ENCODE assay signal across 24 mouse cellular contexts in the genomic region with DNA sequence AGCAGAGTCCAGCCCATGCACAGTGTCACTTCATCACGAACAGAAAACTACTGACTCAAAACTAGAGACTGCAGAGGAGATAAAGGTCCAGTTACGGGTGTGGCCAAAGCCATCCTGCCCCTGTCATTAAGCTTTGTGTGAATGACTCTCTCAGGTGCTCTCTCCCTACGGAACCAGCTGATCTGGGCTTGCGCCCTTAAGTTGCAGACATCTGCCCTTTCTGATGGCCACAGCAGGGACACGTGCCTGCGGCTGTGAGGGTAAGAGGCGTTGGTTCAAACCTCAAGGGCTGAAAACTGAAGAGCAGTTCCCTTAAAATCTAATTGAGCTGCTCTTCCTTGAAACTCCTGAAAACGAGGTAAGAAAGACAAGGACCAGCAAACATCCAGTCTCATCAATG. TPM values are rescaled to one million over a fixed set of nuclear protein-coding genes. Genes with fewer than 3 reads are reported as not detected.
DNase-seq lines count a peak whose midpoint lies in the region; ATAC-seq and TF ChIP-seq lines count a peak whose summit lies in the region.
"Had no signal": no experiment of that assay in that cellular context is flagged by ENCODE, and none has a peak within 500 bp of the region (broad histone marks: within the 10 kb centered on the region; RNA-seq: fewer than 3 reads in every experiment).

No protein-coding gene starts in this region.

- TF ChIP-seq POLR2A in lung, adult 2 months (IDR thresholded peaks at IDR 0.05; ENCODE audit: borderline replicate concordance, extremely low read depth, low read depth, low read length): no peak

- H3K27ac ChIP-seq in intestine, postnatal 0 days (ENCODE audit: low read depth, low read length): no peak overlapping the region
- no peak overlapping the region for H3K27ac ChIP-seq in intestine, embryonic 16.5 days (ENCODE audit: low read length)
- H3K27ac ChIP-seq in lung, embryonic 16.5 days (ENCODE audit: low read length): peak overlapping the region; percentile 34; the same call in 1 of the 2 replicates
- 0 out of 2 replicates have a peak overlapping the region, but pooled peaks have one; percentile 4 for H3K27ac ChIP-seq in embryonic facial prominence, embryonic 10.5 days (replicated peaks)
- H3K27ac ChIP-seq: embryonic facial prominence, embryonic 13.5 days; embryonic facial prominence, embryonic 15.5 days; forebrain, embryonic 10.5 days; forebrain, embryonic 12.5 days had no signal

- ATAC-seq in intestine, postnatal 0 days: 0 out of 2 replicates have a peak, but pooled peaks have one; percentile 25
- no peak for ATAC-seq in intestine, embryonic 16.5 days
- ATAC-seq in lung, embryonic 16.5 days (ENCODE audit: low read depth): no peak
- ATAC-seq: activated CD4-positive, CD25-positive, alpha-beta regulatory T cell, adult 4 months; forebrain, embryonic 14.5 days; forebrain, embryonic 16.5 days; Patski had no signal

- H3K36me3 ChIP-seq in intestine, postnatal 0 days (ENCODE audit: control insufficient read depth, insufficient read depth): no peaks in the 10 kb centered on the region
- H3K36me3 ChIP-seq in intestine, embryonic 16.5 days (ENCODE audit: control insufficient read depth, insufficient read depth, low read length): no peaks in the 10 kb centered on the region
- H3K36me3 ChIP-seq in lung, embryonic 16.5 days (ENCODE audit: control insufficient read depth, insufficient read depth, low read length): no peaks in the 10 kb centered on the region
- H3K36me3 ChIP-seq in embryonic facial prominence, embryonic 10.5 days (replicated peaks): no peaks in the 10 kb centered on the region
- H3K36me3 ChIP-seq: forebrain, embryonic 10.5 days; forebrain, embryonic 12.5 days; G1E had no signal

- H3K4me1 ChIP-seq in intestine, postnatal 0 days (replicated peaks; ENCODE audit: control insufficient read depth, insufficient read depth, low read length): no peaks in the 10 kb centered on the region
- H3K4me1 ChIP-seq in intestine, embryonic 16.5 days (ENCODE audit: control insufficient read depth, insufficient read depth, low read length): no peaks in the 10 kb centered on the region; the same call in 1 of the 2 replicates
- H3K4me1 ChIP-seq in lung, embryonic 16.5 days (replicated peaks; ENCODE audit: control insufficient read depth, insufficient read depth, low read length): peaks cover 5% of the 10 kb centered on the region
- H3K4me1 ChIP-seq in lung, adult 2 months (ENCODE audit: control insufficient read depth, insufficient read depth, low read length): peaks cover 6% of the 10 kb centered on the region
- peaks cover 27% of the 10 kb centered on the region for H3K4me1 ChIP-seq in embryonic facial prominence, embryonic 10.5 days

- H3K4me3 ChIP-seq in intestine, postnatal 0 days (ENCODE audit: low read depth, low read length): no peak overlapping the region
- no peak overlapping the region for H3K4me3 ChIP-seq in intestine, embryonic 16.5 days (ENCODE audit: low read length)
- H3K4me3 ChIP-seq in lung, embryonic 16.5 days (ENCODE audit: low read length): no peak overlapping the region
- H3K4me3 ChIP-seq in lung, adult 2 months (replicated peaks; ENCODE audit: extremely low read depth, low read depth, low read length): no peak overlapping the region
- H3K4me3 ChIP-seq in embryonic facial prominence, embryonic 10.5 days: no peak overlapping the region
- H3K4me3 ChIP-seq: embryonic facial prominence, embryonic 13.5 days; embryonic facial prominence, embryonic 15.5 days; erythroblast, embryonic 14.5 days; forebrain, embryonic 10.5 days; forebrain, embryonic 12.5 days had no signal

- H3K4me2 ChIP-seq in intestine, postnatal 0 days (replicated peaks; ENCODE audit: low read depth): no peak overlapping the region
- no peak overlapping the region for H3K4me2 ChIP-seq in intestine, embryonic 16.5 days (ENCODE audit: low read depth, low read length)
- H3K4me2 ChIP-seq in lung, embryonic 16.5 days (ENCODE audit: low read depth, low read length): no peak overlapping the region
- H3K4me2 ChIP-seq: embryonic facial prominence, embryonic 13.5 days; embryonic facial prominence, embryonic 15.5 days; forebrain, embryonic 12.5 days had no signal

- no peaks in the 10 kb centered on the region for H3K9me3 ChIP-seq in intestine, postnatal 0 days (ENCODE audit: control insufficient read depth)
- H3K9me3 ChIP-seq in intestine, embryonic 16.5 days (ENCODE audit: control insufficient read depth, low read length): 0 out of 2 replicates have a peak, but pooled peaks cover 2% of the 10 kb centered on the region
- no peaks in the 10 kb centered on the region for H3K9me3 ChIP-seq in lung, embryonic 16.5 days (ENCODE audit: control insufficient read depth, low read length)
- no peaks in the 10 kb centered on the region for H3K9me3 ChIP-seq in embryonic facial prominence, embryonic 10.5 days
- H3K9me3 ChIP-seq: embryonic facial prominence, embryonic 13.5 days; embryonic facial prominence, embryonic 15.5 days; forebrain, embryonic 10.5 days; forebrain, embryonic 12.5 days; G1E had no signal

- 0 out of 2 replicates have a peak, but pooled peaks cover 4% of the 10 kb centered on the region for H3K27me3 ChIP-seq in intestine, postnatal 0 days (replicated peaks; ENCODE audit: control insufficient read depth, insufficient read depth, low read length)
- H3K27me3 ChIP-seq in intestine, embryonic 16.5 days (replicated peaks; ENCODE audit: control insufficient read depth, insufficient read depth, low read length): no peaks in the 10 kb centered on the region; the same call in 1 of the 2 replicates
- H3K27me3 ChIP-seq in lung, embryonic 16.5 days (ENCODE audit: control insufficient read depth, insufficient read depth, low read depth, low read length): no peaks in the 10 kb centered on the region
- peaks cover 36% of the 10 kb centered on the region for H3K27me3 ChIP-seq in embryonic facial prominence, embryonic 10.5 days (replicated peaks; ENCODE audit: low read depth, poor library complexity, severe bottlenecking)
- H3K27me3 ChIP-seq: embryonic facial prominence, embryonic 13.5 days; embryonic facial prominence, embryonic 15.5 days; Patski had no signal

- DNase-seq in lung, adult 2 months: no peak
- DNase-seq in embryonic facial prominence, embryonic 10.5 days (ENCODE audit: low spot score): no peak
- DNase-seq in left cerebral cortex, adult 11 months (ENCODE audit: low spot score): no peak
- DNase-seq: adrenal gland, adult 8-10 months; adrenal gland, postnatal 14 days; adrenal gland, postnatal 36 days; cerebellum, adult 11-12 months; cerebellum, adult 2 months; cerebellum, adult 9-10 months; cerebellum, postnatal 10 days; cerebellum, postnatal 25 days had no signal

- H3K9ac ChIP-seq in intestine, postnatal 0 days (ENCODE audit: low read depth, low read length): no peak overlapping the region
- H3K9ac ChIP-seq in intestine, embryonic 16.5 days (ENCODE audit: low read depth, low read length): no peak overlapping the region
- H3K9ac ChIP-seq in lung, embryonic 16.5 days (ENCODE audit: low read length): no peak overlapping the region
- H3K9ac ChIP-seq: embryonic facial prominence, embryonic 13.5 days; embryonic facial prominence, embryonic 15.5 days; forebrain, embryonic 12.5 days had no signal

- 64% methylated on average over 8 of the region's 8 CpGs for WGBS in intestine, postnatal 0 days
- 68% methylated on average over 8 of the region's 8 CpGs for WGBS in intestine, embryonic 16.5 days
- 61% methylated on average over 8 of the region's 8 CpGs for WGBS in lung, embryonic 16.5 days
- 69% methylated on average over 8 of the region's 8 CpGs for WGBS in lung, adult 2 months
- 78% methylated on average over 8 of the region's 8 CpGs for WGBS in embryonic facial prominence, embryonic 10.5 days

- TF ChIP-seq CTCF in intestine, postnatal 0 days (IDR thresholded peaks at IDR 0.05; ENCODE audit: low read depth): no peak
- TF ChIP-seq CTCF in lung, adult 2 months (IDR thresholded peaks at IDR 0.05; ENCODE audit: insufficient read depth, low read length): no peak

RNA-seq across cellular contexts. Expression of a gene that starts 12.3 kb away (rescaled TPM):
- 0.12 and 0.26 TPM in 2 replicates for polyA plus RNA-seq in intestine, postnatal 0 days (2015; fragmentation: Nextera tagmentation; extraction: Ambion mirVana)
- 0.32 and 0.54 TPM in 2 replicates for polyA plus RNA-seq in intestine, embryonic 16.5 days (2015; fragmentation: Nextera tagmentation; extraction: Ambion mirVana)
- 2.2 and 3.0 TPM in 2 replicates for polyA plus RNA-seq in lung, embryonic 16.5 days (2015; fragmentation: Nextera tagmentation; extraction: Ambion mirVana)
- polyA plus RNA-seq in lung, adult 2 months (2012; rRNA removed): 1.7 and 2.2 TPM in 2 replicates
- 2.2 and 3.6 TPM in 2 replicates for polyA plus RNA-seq in embryonic facial prominence, embryonic 10.5 days (2016; fragmentation: Nextera tagmentation; extraction: Ambion mirVana)
- polyA plus RNA-seq: erythroblast, embryonic 14.5 days; G1E had no signal

RNA-seq across cellular contexts. Expression of a gene that starts 45.9 kb away (rescaled TPM):
- polyA plus RNA-seq in intestine, postnatal 0 days (2015; fragmentation: Nextera tagmentation; extraction: Ambion mirVana): 4.8 and 5.8 TPM in 2 replicates
- polyA plus RNA-seq in intestine, embryonic 16.5 days (2015; fragmentation: Nextera tagmentation; extraction: Ambion mirVana): 14.9 and 17.8 TPM in 2 replicates
- 15.8 and 17.8 TPM in 2 replicates for polyA plus RNA-seq in lung, embryonic 16.5 days (2015; fragmentation: Nextera tagmentation; extraction: Ambion mirVana)
- 3.0 and 3.2 TPM in 2 replicates for polyA plus RNA-seq in lung, adult 2 months (2012; rRNA removed)
- 23.7 and 25.8 TPM in 2 replicates for polyA plus RNA-seq in embryonic facial prominence, embryonic 10.5 days (2016; fragmentation: Nextera tagmentation; extraction: Ambion mirVana)

Comparison
In these comparisons a context has a peak if more than half of its experiments do, and no peak if none do; other contexts are left out.
1. H3K27ac ChIP-seq: peak in lung, embryonic 16.5 days (single experiment) and embryonic facial prominence, embryonic 10.5 days (single experiment); none in intestine, postnatal 0 days (single experiment) and intestine, embryonic 16.5 days (single experiment).